Mouse (Mus musculus) frontal cortex, postnatal 36 days (tissue): ENCODE data around the gene Vpreb1.
"Not testable (repeated sequence)": the region's sequence is repeated elsewhere in the genome, so short reads cannot be mapped to it uniquely, and the experiment has no call there.

ENCODE experiments used
- DNase-seq, 2 experiments: peaks; one replicate each; pipeline ENCODE4 v3.0.0; 2022; ENCODE audit warnings: low spot score in 2 of 2

Vpreb1 gene

DNA sequence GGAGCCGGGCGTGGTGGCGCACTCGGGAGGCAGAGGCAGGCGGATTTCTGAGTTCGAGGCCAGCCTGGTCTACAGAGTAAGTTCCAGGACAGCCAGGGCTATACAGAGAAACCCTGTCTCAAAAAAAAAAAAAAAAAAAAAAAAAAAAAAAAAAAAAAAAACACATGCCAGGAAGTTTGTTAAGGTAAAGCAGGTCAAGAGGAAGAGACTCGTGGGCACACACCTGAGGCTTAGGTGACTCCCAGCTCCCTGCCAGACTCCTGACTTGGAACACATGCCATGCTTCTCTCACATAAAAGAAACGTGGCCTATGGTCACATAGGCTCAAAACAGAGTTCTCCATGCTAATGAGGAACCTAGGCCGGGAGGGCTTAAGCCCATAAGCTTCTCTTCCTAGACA lies 14.6 kb downstream of the Vpreb1 start:
- DNase-seq: not testable (repeated sequence)

- DNase-seq: peak in 1 of 2 experiments; percentile 15
Observed at GRCm38 (mm10) chr16:16855541-16855940, 15.1 kb downstream of the Vpreb1 start.

DNA sequence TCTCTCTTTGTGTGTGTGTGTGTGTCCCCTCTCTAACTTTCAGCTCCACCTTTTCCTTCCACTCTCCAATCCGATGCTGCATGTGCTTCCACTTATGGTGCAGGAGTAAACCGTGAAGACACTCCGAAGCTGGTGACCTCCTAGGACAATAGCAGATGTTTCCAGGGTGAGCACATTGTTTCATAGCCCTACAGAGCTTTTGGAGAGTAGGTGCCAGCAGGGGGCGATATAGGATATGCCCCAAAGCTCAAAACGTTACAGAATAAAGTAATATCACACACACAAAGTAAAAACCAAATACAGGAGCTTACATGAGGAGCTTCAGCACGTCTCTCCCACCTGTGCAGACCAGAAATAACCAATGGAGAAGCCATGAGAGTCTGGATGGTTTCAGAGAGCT lies 15.8 kb downstream of the Vpreb1 start:
- DNase-seq: peak; percentile 28 to 53

- no peak for DNase-seq
Observed at GRCm38 (mm10) chr16:16852411-16852810, 18.2 kb downstream of the Vpreb1 start.

GRCm38 (mm10) chr16:16849196-16849595 lies 21.4 kb downstream of the Vpreb1 start:
- DNase-seq: no peak

DNA sequence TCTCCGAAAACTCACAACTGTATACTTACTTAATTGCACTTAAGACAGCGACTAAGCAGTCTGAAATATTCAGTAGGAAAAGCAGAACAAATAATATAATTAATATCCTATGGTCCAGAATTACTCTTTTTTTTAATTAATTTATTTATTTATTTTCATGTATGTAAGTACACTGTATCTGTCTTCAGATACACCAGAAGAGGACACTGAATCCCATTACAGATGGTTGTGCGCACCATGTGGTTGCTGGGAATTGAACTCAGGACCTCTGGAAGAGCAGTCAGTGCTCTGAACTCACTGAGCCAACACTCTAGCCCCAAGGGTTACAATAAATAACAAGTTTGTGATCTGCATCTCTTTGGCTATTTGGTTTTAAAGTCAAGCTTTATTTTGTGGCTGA lies 41.0 kb downstream of the Vpreb1 start:
- no peak for DNase-seq

GRCm38 (mm10) chr16:16828757-16829615 lies 41.7 kb downstream of the Vpreb1 start, which contains the start of gene Spag6l:
Spag6l (minus strand) TSS chr16:16829456.
- peak; percentile 39 to 45 for DNase-seq

DNA sequence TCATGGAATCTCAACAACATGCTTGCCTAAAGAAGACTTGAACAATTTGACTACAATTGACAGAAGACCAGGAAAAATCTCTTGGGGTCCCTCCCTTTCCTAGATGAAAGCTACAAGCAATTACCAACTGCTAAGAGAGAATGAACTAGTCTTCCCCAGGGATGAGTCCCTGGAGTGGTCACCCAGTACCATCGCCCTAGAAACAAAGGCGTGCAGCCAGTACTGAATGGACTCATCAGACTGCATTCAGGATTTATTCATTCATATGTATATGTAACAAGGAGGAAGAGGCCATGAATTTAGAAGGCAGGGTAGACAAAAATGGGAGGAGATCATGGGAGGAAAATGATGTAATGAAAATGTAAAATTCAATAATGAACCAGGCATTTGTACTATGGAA lies 44.4 kb downstream of the Vpreb1 start:
- no peak for DNase-seq

- no peak for DNase-seq
Observed at GRCm38 (mm10) chr16:16825476-16825875, 45.2 kb downstream of the Vpreb1 start.
